Comparison of ENCODE assay signal across 25 mouse cellular contexts in genomic region chr10:91293226-91293625, GRCm38 (mm10).
DNase-seq lines count a peak whose midpoint lies in the region; ATAC-seq and TF ChIP-seq lines count a peak whose summit lies in the region.
"Had no signal": no experiment of that assay in that cellular context is flagged by ENCODE, and none has a peak within 500 bp of the region (broad histone marks: within the 10 kb centered on the region; RNA-seq: fewer than 3 reads in every experiment).

No protein-coding gene starts in this region.

- H3K4me2 ChIP-seq in midbrain, embryonic 11.5 days, result no peak overlapping the region
- H3K4me2 ChIP-seq in midbrain, embryonic 16.5 days (ENCODE audit: low read length), result no peak overlapping the region
- no peak overlapping the region for H3K4me2 ChIP-seq in heart, embryonic 12.5 days
- H3K4me2 ChIP-seq: heart, embryonic 13.5 days; hindbrain, embryonic 14.5 days had no signal

- TF ChIP-seq CTCF in layer of hippocampus, adult 2 months (conservative IDR thresholded peaks at IDR 0.05), result peak; percentile 25
- TF ChIP-seq CTCF in E14TG2a.4 (conservative IDR thresholded peaks at IDR 0.05; ENCODE audit: low read length) (peak; percentile 71), MEL (IDR thresholded peaks at IDR 0.05 in 2 of 3, conservative IDR thresholded peaks at IDR 0.05 in 1 of 3; ENCODE audit: control insufficient read depth in 1 of 3, insufficient read depth in 1 of 3, low read depth in 2 of 3, low read length in 3 of 3, poor library complexity in 1 of 3, severe bottlenecking in 1 of 3) (peak in 2 of 3 experiments; percentile 26 to 28; a peak in 2 of 6 replicates)

- no peak overlapping the region for H3K9ac ChIP-seq in midbrain, embryonic 11.5 days (ENCODE audit: low read length)
- H3K9ac ChIP-seq in midbrain, embryonic 16.5 days (ENCODE audit: low read depth, low read length), result no peak overlapping the region
- no peak overlapping the region for H3K9ac ChIP-seq in MEL (ENCODE audit: control insufficient read depth, low read depth, low read length, poor library complexity, severe bottlenecking)
- no peak overlapping the region for H3K9ac ChIP-seq in heart, embryonic 12.5 days
- H3K9ac ChIP-seq: heart, embryonic 13.5 days; hindbrain, embryonic 14.5 days had no signal

- no peak overlapping the region for H3K27ac ChIP-seq in layer of hippocampus, adult 2 months
- H3K27ac ChIP-seq in midbrain, embryonic 11.5 days (ENCODE audit: low read depth, low read length), result no peak overlapping the region
- no peak overlapping the region for H3K27ac ChIP-seq in midbrain, embryonic 16.5 days (ENCODE audit: low read length)
- H3K27ac ChIP-seq in MEL (ENCODE audit: control insufficient read depth, low read depth, low read length), result no peak overlapping the region
- H3K27ac ChIP-seq in heart, embryonic 12.5 days (ENCODE audit: poor library complexity, severe bottlenecking), result no peak overlapping the region
- H3K27ac ChIP-seq: forebrain, embryonic 10.5 days; heart, embryonic 13.5 days; hindbrain, embryonic 14.5 days; hindbrain, postnatal 0 days had no signal

- peaks cover 2% of the 10 kb centered on the region; the same call in 1 of the 2 replicates for H3K4me1 ChIP-seq in midbrain, embryonic 11.5 days (ENCODE audit: control insufficient read depth, insufficient read depth, low read length)
- peaks cover 6% of the 10 kb centered on the region; the same call in 1 of the 2 replicates for H3K4me1 ChIP-seq in midbrain, embryonic 16.5 days (ENCODE audit: control insufficient read depth, insufficient read depth, low read length)
- H3K4me1 ChIP-seq in E14TG2a.4 (replicated peaks; ENCODE audit: low read depth, low read length) (no peaks in the 10 kb centered on the region), MEL (ENCODE audit: control insufficient read depth in 1 of 2, insufficient read depth in 2 of 2, low read length in 2 of 2) (no peaks in the 10 kb centered on the region)
- no peaks in the 10 kb centered on the region for H3K4me1 ChIP-seq in heart, embryonic 12.5 days (replicated peaks)
- H3K4me1 ChIP-seq: heart, embryonic 13.5 days had no signal

- H3K4me3 ChIP-seq in layer of hippocampus, adult 2 months, result no peak overlapping the region
- no peak overlapping the region for H3K4me3 ChIP-seq in midbrain, embryonic 11.5 days (ENCODE audit: low read depth, low read length)
- no peak overlapping the region for H3K4me3 ChIP-seq in midbrain, embryonic 16.5 days (ENCODE audit: low read depth, low read length)
- H3K4me3 ChIP-seq in E14TG2a.4 (replicated peaks; ENCODE audit: low read length), result no peak overlapping the region
- no peak overlapping the region for H3K4me3 ChIP-seq in MEL (ENCODE audit: control insufficient read depth in 1 of 2, insufficient read depth in 1 of 2, low read depth in 2 of 2, low read length in 2 of 2)
- no peak overlapping the region for H3K4me3 ChIP-seq in heart, embryonic 12.5 days
- H3K4me3 ChIP-seq: forebrain, embryonic 10.5 days; heart, embryonic 13.5 days had no signal

- WGBS in midbrain, embryonic 11.5 days, result 89% methylated on average over 6 of the region's 6 CpGs
- WGBS in midbrain, embryonic 16.5 days, result 86% methylated on average over 6 of the region's 6 CpGs
- WGBS in heart, embryonic 12.5 days, result 83% methylated on average over 6 of the region's 6 CpGs

- H3K27me3 ChIP-seq in midbrain, embryonic 11.5 days (ENCODE audit: control insufficient read depth, insufficient read depth, low read length), result no peaks in the 10 kb centered on the region
- H3K27me3 ChIP-seq in midbrain, embryonic 16.5 days (ENCODE audit: control insufficient read depth, insufficient read depth, low read depth, low read length), result no peaks in the 10 kb centered on the region
- H3K27me3 ChIP-seq in E14TG2a.4 (ENCODE audit: insufficient read depth, low read length) (no peaks in the 10 kb centered on the region), MEL (ENCODE audit: control insufficient read depth in 1 of 2, insufficient read depth in 2 of 2, low read length in 2 of 2) (no peaks in the 10 kb centered on the region)
- H3K27me3 ChIP-seq in heart, embryonic 12.5 days (replicated peaks), result no peaks in the 10 kb centered on the region
- H3K27me3 ChIP-seq: CH12.LX; heart, embryonic 13.5 days had no signal

- ATAC-seq in midbrain, embryonic 11.5 days (ENCODE audit: low FRiP score), result no peak
- no peak for ATAC-seq in midbrain, embryonic 16.5 days
- no peak for ATAC-seq in heart, embryonic 12.5 days (ENCODE audit: insufficient number of reproducible peaks, low FRiP score)
- ATAC-seq: activated CD4-positive, CD25-positive, alpha-beta regulatory T cell, adult 4 months; forebrain, embryonic 14.5 days; hindbrain, postnatal 0 days; inflammation-experienced regulatory T-cells, adult 6 months had no signal

- no peak for TF ChIP-seq EP300 in MEL (IDR thresholded peaks at IDR 0.05; ENCODE audit: low read depth in 1 of 2, low read length in 2 of 2)

- TF ChIP-seq RAD21 in MEL (IDR thresholded peaks at IDR 0.05; ENCODE audit: low read depth, low read length), result no peak; the same call in 1 of the 2 replicates

- TF ChIP-seq POLR2A in MEL (IDR thresholded peaks at IDR 0.05; ENCODE audit: control insufficient read depth in 1 of 2, insufficient read depth in 1 of 2, low read depth in 1 of 2, low read length in 2 of 2, poor library complexity in 1 of 2), result no peak

- H3K9me3 ChIP-seq in midbrain, embryonic 11.5 days (ENCODE audit: control insufficient read depth, low read length), result no peaks in the 10 kb centered on the region
- H3K9me3 ChIP-seq in midbrain, embryonic 16.5 days (replicated peaks; ENCODE audit: control insufficient read depth, low read length, poor library complexity, severe bottlenecking), result no peaks in the 10 kb centered on the region
- no peaks in the 10 kb centered on the region for H3K9me3 ChIP-seq in E14TG2a.4 (ENCODE audit: low read length)
- no peaks in the 10 kb centered on the region for H3K9me3 ChIP-seq in MEL (replicated peaks; ENCODE audit: insufficient read depth, low read length)
- H3K9me3 ChIP-seq in heart, embryonic 12.5 days (replicated peaks), result no peaks in the 10 kb centered on the region
- H3K9me3 ChIP-seq: forebrain, embryonic 10.5 days; heart, embryonic 13.5 days had no signal

- H3K36me3 ChIP-seq in midbrain, embryonic 11.5 days (ENCODE audit: control insufficient read depth, insufficient read depth, low read length), result no peaks in the 10 kb centered on the region
- no peaks in the 10 kb centered on the region for H3K36me3 ChIP-seq in midbrain, embryonic 16.5 days (ENCODE audit: control insufficient read depth, insufficient read depth, low read length)
- H3K36me3 ChIP-seq in E14TG2a.4 (ENCODE audit: insufficient read depth, low read length) (no peaks in the 10 kb centered on the region), MEL (ENCODE audit: control insufficient read depth in 1 of 2, insufficient read depth in 2 of 2, low read length in 2 of 2) (no peaks in the 10 kb centered on the region)
- no peaks in the 10 kb centered on the region for H3K36me3 ChIP-seq in heart, embryonic 12.5 days
- H3K36me3 ChIP-seq: forebrain, embryonic 10.5 days; heart, embryonic 13.5 days had no signal

- H3K79me2 ChIP-seq in MEL (ENCODE audit: control insufficient read depth, insufficient read depth, low read length, poor library complexity), result no peaks in the 10 kb centered on the region

- no peak for DNase-seq in layer of hippocampus, adult 2 months (ENCODE audit: low spot score in 2 of 2)
- DNase-seq in layer of hippocampus, postnatal 14 days (ENCODE audit: low spot score in 2 of 2), result no peak
- DNase-seq in midbrain, embryonic 11.5 days (ENCODE audit: low spot score, missing footprints), result peak; percentile 31
- DNase-seq in MEL (ENCODE audit: low read depth, low spot score), result no peak
- no peak for DNase-seq in urinary bladder, postnatal 10 days (ENCODE audit: low spot score)
- DNase-seq: adrenal gland, adult 8-10 months; adrenal gland, postnatal 36 days; B cell, adult 2 months; cerebellum, adult 18-20 months; cerebellum, adult 9-10 months; gastrocnemius, postnatal 25 days; heart, adult 18-20 months; heart, postnatal 14 days; heart, postnatal 4 days had no signal

TF ChIP-seq in MEL, 35 proteins besides CTCF, POLR2A, EP300 and RAD21:
- TF ChIP-seq POLR2AphosphoS2 (IDR thresholded peaks at IDR 0.05; ENCODE audit: low read length) (no peak), HCFC1 (IDR thresholded peaks at IDR 0.05; ENCODE audit: low read depth, low read length) (no peak), MAZ (IDR thresholded peaks at IDR 0.05; ENCODE audit: low read depth, low read length) (no peak), MAFK (IDR thresholded peaks at IDR 0.05; ENCODE audit: borderline replicate concordance, low read depth, low read length) (no peak), KAT2A (conservative IDR thresholded peaks at IDR 0.05; ENCODE audit: low read depth, low read length) (no peak), ETS1 (IDR thresholded peaks at IDR 0.05; ENCODE audit: low read depth, low read length) (no peak), GATA1 (IDR thresholded peaks at IDR 0.05; ENCODE audit: low read depth, low read length) (no peak), ZC3H11A (IDR thresholded peaks at IDR 0.05; ENCODE audit: low read depth, low read length) (no peak), RCOR1 (IDR thresholded peaks at IDR 0.05; ENCODE audit: low read depth, low read length) (no peak), USF1 (IDR thresholded peaks at IDR 0.05; ENCODE audit: low read depth, low read length) (no peak), MAX (IDR thresholded peaks at IDR 0.05; ENCODE audit: low read length) (no peak), MYC (IDR thresholded peaks at IDR 0.05; ENCODE audit: low read depth, low read length) (no peak), MEF2A (IDR thresholded peaks at IDR 0.05; ENCODE audit: extremely low read depth, insufficient replicate concordance, low read depth, low read length, poor library complexity, severe bottlenecking) (no peak), CHD1 (IDR thresholded peaks at IDR 0.05; ENCODE audit: low read depth, low read length) (no peak), POLR2AphosphoS5 (IDR thresholded peaks at IDR 0.05; ENCODE audit: borderline replicate concordance, low read depth, low read length) (no peak), SIN3A (IDR thresholded peaks at IDR 0.05; ENCODE audit: low read length) (no peak), SMC3 (IDR thresholded peaks at IDR 0.05; ENCODE audit: low read depth, low read length) (no peak), MYB (IDR thresholded peaks at IDR 0.05; ENCODE audit: low read depth, low read length) (no peak), CHD2 (IDR thresholded peaks at IDR 0.05; ENCODE audit: low read length) (no peak), MXI1 (IDR thresholded peaks at IDR 0.05; ENCODE audit: low read depth, low read length) (no peak)
